Mouse (Mus musculus): ENCODE measurements around the gene Fbxl7. TPM values are rescaled to one million over a fixed set of nuclear protein-coding genes. Genes with fewer than 3 reads are reported as not detected.
"Not testable (repeated sequence)": the region's sequence is repeated elsewhere in the genome, so short reads cannot be mapped to it uniquely, and the experiment has no call there.

Gene Fbxl7
- polyA plus RNA-seq, 1 experiment: not detected

DNA sequence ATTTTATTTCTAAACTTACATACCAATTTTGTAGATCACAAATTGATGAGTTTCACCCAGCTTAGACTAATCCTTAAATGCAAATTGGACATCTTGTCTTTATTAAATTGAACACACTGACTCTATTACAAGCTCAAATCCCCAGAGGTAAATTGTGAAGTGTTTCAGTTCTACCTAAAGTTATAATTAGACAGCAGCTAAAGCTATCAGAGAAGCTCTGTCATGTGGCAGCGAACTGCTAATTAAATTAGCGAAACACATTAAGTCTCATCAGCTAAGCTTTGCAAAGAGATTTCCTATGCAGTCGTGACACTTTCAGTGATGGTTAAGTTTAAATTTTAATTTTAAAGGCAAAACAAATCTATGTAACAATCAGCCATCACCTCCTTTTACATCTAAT lies 114.8 kb downstream of the Fbxl7 start:
- H3K27ac ChIP-seq (ENCODE audit: insufficient read depth, low read depth, low read length): no peak overlapping the region
- TF ChIP-seq POLR2A (IDR thresholded peaks at IDR 0.05; ENCODE audit: borderline replicate concordance, low read depth, low read length) (no peak), CTCF (IDR thresholded peaks at IDR 0.05; ENCODE audit: low read depth, low read length) (no peak)
- H3K4me3 ChIP-seq (ENCODE audit: insufficient read depth, low read length): no peak overlapping the region
- no peaks in the 10 kb centered on the region for H3K4me1 ChIP-seq (ENCODE audit: control insufficient read depth, insufficient read depth, low read length)

DNA sequence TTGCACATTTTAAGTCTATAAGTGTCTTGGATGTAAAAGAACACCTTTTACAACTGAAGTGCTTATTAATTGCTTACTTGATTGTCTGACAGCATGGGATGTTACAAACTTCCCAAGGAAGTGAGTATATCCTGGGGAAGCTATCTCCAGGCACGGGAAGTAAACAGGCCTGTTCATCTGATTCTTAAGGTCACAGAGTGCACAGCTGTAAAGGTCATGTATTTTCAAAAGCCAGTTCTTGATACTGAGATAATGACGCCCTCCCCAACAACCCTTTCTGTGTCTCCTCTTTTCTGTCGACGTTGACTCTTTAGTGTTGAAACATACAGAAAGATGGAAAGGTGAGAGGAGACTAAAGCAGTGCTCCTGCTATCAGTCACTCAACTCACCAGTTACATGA lies 116.3 kb downstream of the Fbxl7 start:
- no peak overlapping the region for H3K27ac ChIP-seq (ENCODE audit: insufficient read depth, low read depth, low read length)
- no peaks in the 10 kb centered on the region for H3K4me1 ChIP-seq (ENCODE audit: control insufficient read depth, insufficient read depth, low read length)
- TF ChIP-seq CTCF (IDR thresholded peaks at IDR 0.05; ENCODE audit: low read depth, low read length) (no peak), POLR2A (IDR thresholded peaks at IDR 0.05; ENCODE audit: borderline replicate concordance, low read depth, low read length) (no peak)
- no peak overlapping the region for H3K4me3 ChIP-seq (ENCODE audit: insufficient read depth, low read length)

DNA sequence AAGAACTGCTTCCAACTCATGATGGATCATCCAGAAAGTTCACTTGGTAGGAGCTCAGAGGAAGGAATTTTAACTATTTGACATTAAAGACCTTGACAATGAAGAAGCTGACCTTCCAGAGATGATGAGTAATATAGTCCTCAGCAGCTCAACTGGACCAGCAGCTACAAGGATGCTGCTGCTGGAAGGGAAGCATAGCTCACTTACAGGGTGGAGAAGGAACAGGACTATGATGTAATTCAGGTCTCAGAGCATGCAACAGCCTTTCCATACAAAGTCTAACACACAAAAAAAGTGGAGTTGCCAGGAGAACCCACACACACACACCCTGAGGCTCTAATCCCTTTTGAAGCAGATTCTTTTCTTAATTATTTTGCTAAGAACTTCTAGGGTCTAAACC lies 119.7 kb downstream of the Fbxl7 start:
- H3K4me3 ChIP-seq (ENCODE audit: insufficient read depth, low read length): no peak overlapping the region
- TF ChIP-seq CTCF (IDR thresholded peaks at IDR 0.05; ENCODE audit: low read depth, low read length) (no peak), POLR2A (IDR thresholded peaks at IDR 0.05; ENCODE audit: borderline replicate concordance, low read depth, low read length) (no peak)
- no peak overlapping the region for H3K27ac ChIP-seq (ENCODE audit: insufficient read depth, low read depth, low read length)
- no peaks in the 10 kb centered on the region for H3K4me1 ChIP-seq (ENCODE audit: control insufficient read depth, insufficient read depth, low read length)

DNA sequence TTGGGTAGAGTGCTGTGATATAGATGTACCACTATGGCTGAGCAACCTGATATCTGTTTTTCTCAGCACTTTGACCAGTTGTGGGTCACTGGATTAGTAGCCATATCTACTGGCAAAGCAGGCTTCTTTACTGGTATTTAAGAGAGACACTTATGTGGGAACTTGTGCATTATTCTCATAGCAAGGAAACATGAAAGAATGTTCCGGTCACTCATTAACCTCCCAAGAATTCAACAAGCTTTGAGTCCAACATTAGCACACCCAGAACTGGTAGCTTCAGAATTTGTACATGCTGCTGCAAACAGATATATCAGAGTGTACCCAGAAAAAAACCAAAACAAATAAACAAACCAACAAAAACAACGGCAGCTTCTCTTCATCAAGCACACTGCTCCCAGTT lies 120.5 kb downstream of the Fbxl7 start:
- no peak for TF ChIP-seq POLR2A (IDR thresholded peaks at IDR 0.05; ENCODE audit: borderline replicate concordance, low read depth, low read length)
- no peak for TF ChIP-seq CTCF (IDR thresholded peaks at IDR 0.05; ENCODE audit: low read depth, low read length)
- Histone ChIP-seq H3K4me3 (ENCODE audit: insufficient read depth, low read length) (no peak overlapping the region), H3K4me1 (ENCODE audit: control insufficient read depth, insufficient read depth, low read length) (no peaks in the 10 kb centered on the region), H3K27ac (ENCODE audit: insufficient read depth, low read depth, low read length) (no peak overlapping the region)

DNA sequence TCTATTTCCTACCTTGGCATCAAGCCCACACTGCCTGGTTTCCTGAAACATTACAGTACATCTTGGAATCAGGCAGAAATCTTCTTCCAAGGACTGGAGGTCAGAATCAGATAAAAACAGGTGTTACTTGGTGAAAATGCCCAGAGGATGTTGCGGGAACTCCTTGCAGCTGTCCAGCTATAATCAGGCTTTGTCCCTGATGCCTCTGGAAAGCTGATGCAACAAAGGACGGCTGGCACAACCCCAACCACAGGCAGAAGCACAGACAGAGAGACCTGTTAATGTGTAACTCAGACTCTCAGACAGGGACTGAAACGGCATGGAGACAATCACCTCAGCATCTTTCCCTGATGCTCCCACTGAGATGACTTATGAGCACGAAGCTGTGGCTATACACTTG lies 133.7 kb downstream of the Fbxl7 start:
- TF ChIP-seq POLR2A (IDR thresholded peaks at IDR 0.05; ENCODE audit: borderline replicate concordance, low read depth, low read length): no peak
- no peak for TF ChIP-seq CTCF (IDR thresholded peaks at IDR 0.05; ENCODE audit: low read depth, low read length)

DNA sequence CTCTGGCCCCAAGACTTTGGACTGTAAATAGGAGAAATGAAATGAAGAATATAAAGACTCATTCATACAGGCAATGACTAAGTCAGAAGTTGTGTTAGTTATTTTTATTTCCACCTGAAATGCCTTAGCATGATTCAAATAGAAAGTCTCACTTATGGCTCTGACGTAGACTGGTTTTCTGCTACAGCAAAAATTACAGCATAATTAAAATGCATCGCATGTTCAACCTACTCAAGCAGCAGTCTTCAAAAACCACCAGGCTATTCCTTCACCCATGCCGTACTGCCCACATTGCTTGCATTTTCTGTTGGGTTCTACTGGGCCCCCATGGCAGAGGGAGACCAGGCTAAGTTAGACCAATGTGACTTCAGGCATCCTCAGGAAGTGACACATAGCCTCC lies 146.9 kb downstream of the Fbxl7 start:
- H3K4me3 ChIP-seq (ENCODE audit: insufficient read depth, low read length): no peak overlapping the region
- H3K4me1 ChIP-seq (ENCODE audit: control insufficient read depth, insufficient read depth, low read length): no peaks in the 10 kb centered on the region
- TF ChIP-seq CTCF (IDR thresholded peaks at IDR 0.05; ENCODE audit: low read depth, low read length) (no peak), POLR2A (IDR thresholded peaks at IDR 0.05; ENCODE audit: borderline replicate concordance, low read depth, low read length) (no peak)
- no peak overlapping the region for H3K27ac ChIP-seq (ENCODE audit: insufficient read depth, low read depth, low read length)

More for the DNA sequence above, 133.7 kb downstream of the Fbxl7 start:
- no peak overlapping the region for H3K4me3 ChIP-seq (ENCODE audit: insufficient read depth, low read length)
- no peak overlapping the region for H3K27ac ChIP-seq (ENCODE audit: insufficient read depth, low read depth, low read length)
- H3K4me1 ChIP-seq (ENCODE audit: control insufficient read depth, insufficient read depth, low read length): no peaks in the 10 kb centered on the region

DNA sequence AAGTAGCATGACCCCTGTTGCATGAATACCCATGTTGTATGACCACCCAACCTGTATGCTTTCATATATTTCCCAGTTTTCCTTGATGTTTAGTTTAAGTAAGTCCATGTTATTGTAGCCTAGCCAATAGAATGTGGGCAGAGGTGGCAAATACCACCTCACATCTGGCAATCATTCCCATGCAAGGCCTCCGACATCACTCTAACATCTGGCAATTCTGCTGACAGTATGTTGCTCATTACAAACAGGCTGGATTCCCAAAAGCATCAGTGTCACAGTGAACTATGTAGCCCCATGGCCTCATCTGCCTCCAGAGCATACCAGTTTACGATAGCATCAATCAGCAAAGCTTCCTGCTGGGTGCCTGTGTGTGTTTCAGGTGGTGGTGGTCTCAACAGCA lies 163.0 kb downstream of the Fbxl7 start:
- Histone ChIP-seq H3K27ac (ENCODE audit: insufficient read depth, low read depth, low read length) (no peak overlapping the region), H3K4me3 (ENCODE audit: insufficient read depth, low read length) (no peak overlapping the region), H3K4me1 (ENCODE audit: control insufficient read depth, insufficient read depth, low read length) (no peaks in the 10 kb centered on the region)
- TF ChIP-seq CTCF (IDR thresholded peaks at IDR 0.05; ENCODE audit: low read depth, low read length): no peak
- TF ChIP-seq POLR2A (IDR thresholded peaks at IDR 0.05; ENCODE audit: borderline replicate concordance, low read depth, low read length): no peak

DNA sequence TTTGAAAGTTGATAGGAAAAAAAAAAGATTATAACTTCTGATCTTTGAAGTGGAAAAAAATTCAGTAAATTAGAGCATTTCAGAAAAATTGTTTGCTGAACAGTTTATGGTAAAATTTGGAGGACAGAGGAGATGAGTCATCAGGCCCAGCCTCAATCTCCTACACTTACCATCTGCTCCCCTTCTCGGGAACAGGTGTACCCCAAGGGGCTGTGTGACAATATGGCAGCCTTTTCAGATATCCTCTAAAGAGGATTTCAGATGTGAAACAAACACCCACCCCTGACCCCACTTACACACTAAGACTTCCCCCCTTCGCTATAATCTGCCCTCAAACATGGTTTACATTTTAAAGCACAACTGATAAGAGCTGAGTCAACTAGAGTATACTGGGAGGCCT lies 164.6 kb downstream of the Fbxl7 start:
- Histone ChIP-seq H3K4me1 (ENCODE audit: control insufficient read depth, insufficient read depth, low read length) (no peaks in the 10 kb centered on the region), H3K27ac (ENCODE audit: insufficient read depth, low read depth, low read length) (no peak overlapping the region), H3K4me3 (ENCODE audit: insufficient read depth, low read length) (no peak overlapping the region)
- TF ChIP-seq POLR2A (IDR thresholded peaks at IDR 0.05; ENCODE audit: borderline replicate concordance, low read depth, low read length) (no peak), CTCF (IDR thresholded peaks at IDR 0.05; ENCODE audit: low read depth, low read length) (no peak)

DNA sequence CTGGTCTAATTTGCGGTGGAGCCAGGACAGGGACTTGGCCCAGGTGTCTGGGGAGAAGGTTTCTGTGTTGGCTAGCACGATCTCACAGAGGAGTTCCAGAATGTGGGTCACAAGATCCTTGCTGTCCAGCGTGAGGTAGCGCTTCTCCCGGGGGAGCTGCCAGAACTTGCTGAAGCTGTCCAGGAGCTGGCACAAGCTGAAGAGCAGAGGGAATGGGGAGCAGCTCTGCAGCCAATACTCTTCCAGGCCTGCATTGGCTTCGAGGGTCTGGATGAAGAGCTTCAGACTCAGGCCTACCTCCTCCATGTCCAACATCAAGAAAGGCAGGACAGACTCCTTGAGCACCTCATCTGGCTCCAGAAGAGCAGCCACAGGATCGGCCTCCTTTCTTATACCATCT lies 166.0 kb downstream of the Fbxl7 start:
- H3K27ac ChIP-seq (ENCODE audit: insufficient read depth, low read depth, low read length); H3K4me1 ChIP-seq (ENCODE audit: control insufficient read depth, insufficient read depth, low read length); H3K4me3 ChIP-seq (ENCODE audit: insufficient read depth, low read length): not testable (repeated sequence)

DNA sequence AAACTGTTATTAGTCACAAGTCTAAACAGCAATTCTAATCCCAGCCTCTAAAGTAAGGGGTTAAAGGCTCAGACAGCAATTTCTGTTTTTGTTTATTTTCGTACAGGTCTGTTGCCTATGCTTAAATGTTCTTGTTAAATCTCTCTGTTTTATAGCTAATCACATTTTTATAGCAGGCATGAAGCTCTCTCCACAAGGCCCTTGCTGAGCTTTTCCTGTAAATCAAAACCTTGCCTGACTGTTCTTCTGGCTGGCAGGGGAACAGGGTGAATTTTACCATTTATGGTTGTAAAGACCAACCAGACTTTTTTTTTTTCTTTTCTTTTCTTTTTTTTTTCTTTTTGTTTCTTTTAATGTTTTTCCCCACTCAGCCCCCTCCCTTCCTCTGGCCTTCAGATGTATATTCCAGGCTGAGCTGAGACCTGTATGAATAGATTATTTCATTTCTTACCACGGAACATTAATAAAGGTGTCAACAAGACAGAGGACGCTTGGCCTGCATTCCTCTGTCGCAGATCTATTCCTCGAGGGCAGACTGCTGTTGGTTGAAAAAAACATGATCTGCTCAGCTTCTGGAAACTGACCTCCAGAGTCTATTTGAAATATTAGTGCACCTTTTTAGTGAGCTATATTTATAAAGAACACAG lies 176.9 kb downstream of the Fbxl7 start:
- Histone ChIP-seq H3K4me3 (ENCODE audit: insufficient read depth, low read length) (no peak overlapping the region), H3K27ac (ENCODE audit: insufficient read depth, low read depth, low read length) (no peak overlapping the region), H3K4me1 (ENCODE audit: control insufficient read depth, insufficient read depth, low read length) (no peaks in the 10 kb centered on the region)
- no peak for TF ChIP-seq POLR2A (IDR thresholded peaks at IDR 0.05; ENCODE audit: borderline replicate concordance, low read depth, low read length)
- no peak for TF ChIP-seq CTCF (IDR thresholded peaks at IDR 0.05; ENCODE audit: low read depth, low read length)

DNA sequence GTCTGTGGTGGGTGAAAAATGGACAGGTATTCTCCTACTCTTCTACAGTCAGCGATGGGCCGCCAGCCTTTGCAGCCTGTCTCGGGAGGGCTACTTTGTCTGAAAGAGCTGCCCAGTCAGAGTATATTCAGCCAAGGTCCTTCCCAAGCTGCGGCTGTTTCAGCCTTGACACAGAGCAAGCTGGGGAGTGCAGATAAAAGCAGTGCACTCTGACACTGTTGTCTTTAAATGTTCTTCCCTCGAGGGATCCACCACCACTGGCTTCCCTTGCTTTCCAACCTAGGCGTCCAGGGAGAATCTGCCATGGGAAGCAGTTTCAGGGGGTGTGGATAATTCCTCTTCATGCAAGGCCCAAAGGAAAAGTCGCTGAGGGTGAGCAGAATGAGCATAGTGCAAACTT lies 177.4 kb downstream of the Fbxl7 start:
- Histone ChIP-seq H3K27ac (ENCODE audit: insufficient read depth, low read depth, low read length) (no peak overlapping the region), H3K4me1 (ENCODE audit: control insufficient read depth, insufficient read depth, low read length) (no peaks in the 10 kb centered on the region), H3K4me3 (ENCODE audit: insufficient read depth, low read length) (no peak overlapping the region)
- TF ChIP-seq CTCF (IDR thresholded peaks at IDR 0.05; ENCODE audit: low read depth, low read length) (no peak), POLR2A (IDR thresholded peaks at IDR 0.05; ENCODE audit: borderline replicate concordance, low read depth, low read length) (no peak)

Measured in bone marrow macrophage, adult 2 months (primary cell).